Mouse (Mus musculus) neural tube, embryonic 15.5 days (tissue): ENCODE measurements around the gene Fmnl2. TPM values are rescaled to one million over a fixed set of nuclear protein-coding genes. Genes with fewer than 3 reads are reported as not detected.

Experiments
- ATAC-seq: fragments of 200-750 bp; cut with Nextera tagmentation; 2 replicates; pipeline ENCODE4 v1.8.0; 2017; ENCODE audit warnings: mild to moderate bottlenecking, moderate TSS enrichment, moderate library complexity; ENCODE audit not compliant: low FRiP score
- H3K27ac ChIP-seq: fragments of 300-500 bp; sonication (generic); replicated peaks from 2 replicates; pipeline ENCODE4 v1.5.1; 2015; ENCODE audit warnings: mild to moderate bottlenecking, inconsistent platforms
- H3K27me3 ChIP-seq: fragments of 300-500 bp; sonication (generic); replicated peaks from 2 replicates; pipeline ENCODE4 v1.6.1; 2015; ENCODE audit warnings: inconsistent platforms
- H3K36me3 ChIP-seq: fragments of 300-500 bp; sonication (generic); 2 replicates; pipeline ENCODE4 v1.6.1; 2015; ENCODE audit warnings: inconsistent platforms
- H3K4me1 ChIP-seq: fragments of 300-500 bp; sonication (generic); 2 replicates; pipeline ENCODE4 v1.6.1; 2015; ENCODE audit warnings: inconsistent platforms
- H3K4me2 ChIP-seq: fragments of 300-500 bp; sonication (generic); 2 replicates; pipeline ENCODE4 v1.6.1; 2015; ENCODE audit warnings: inconsistent platforms, mild to moderate bottlenecking, moderate library complexity
- H3K4me3 ChIP-seq: fragments of 300-500 bp; sonication (generic); replicated peaks from 2 replicates; pipeline ENCODE4 v1.5.1; 2015; ENCODE audit warnings: mild to moderate bottlenecking, inconsistent platforms
- H3K9ac ChIP-seq: fragments of 300-500 bp; sonication (generic); replicated peaks from 2 replicates; pipeline ENCODE4 v1.6.1; 2015; ENCODE audit warnings: mild to moderate bottlenecking, inconsistent platforms
- H3K9me3 ChIP-seq: fragments of 300-500 bp; sonication (generic); replicated peaks from 2 replicates; pipeline ENCODE4 v1.6.1; 2016; ENCODE audit warnings: inconsistent platforms
- WGBS: fragments of 180-500 bp; shearing (Covaris S2); methylation state at CpG from one replicate; pipeline ENCODE4 v1.1.7; 2015; ENCODE audit warnings: mixed read lengths; 5-methylcytosine and 5-hydroxymethylcytosine counted together
- polyA plus RNA-seq: library from polyadenylated mRNA; unstranded; fragments of >200 nt; fragmentation: Nextera tagmentation; extraction: Ambion mirVana; gene quantifications from 2 replicates; pipeline ENCODE4 v1.2.1, GENCODE M21; 2015

Fmnl2 gene
- polyA plus RNA-seq, 1 experiment from 2014 or later = 8.8 TPM

- Histone ChIP-seq H3K27ac (no peak overlapping the region), H3K4me1 (0 out of 2 replicates have a peak, but pooled peaks cover 4% of the 10 kb centered on the region), H3K9ac (no peak overlapping the region), H3K36me3 (no peaks in the 10 kb centered on the region), H3K27me3 (no peaks in the 10 kb centered on the region), H3K9me3 (no peaks in the 10 kb centered on the region), H3K4me3 (no peak overlapping the region), H3K4me2 (no peak overlapping the region)
- WGBS = 76% methylated on average over 9 of the region's 9 CpGs
- ATAC-seq = no peak
Observed at GRCm38 (mm10) chr2:53061363-53062000, 203.8 kb downstream of the Fmnl2 start.

GRCm38 (mm10) chr2:53066973-53067372 is 209.3 kb downstream of the Fmnl2 start:
- no peak for ATAC-seq
- Histone ChIP-seq H3K27me3 (no peaks in the 10 kb centered on the region), H3K9ac (no peak overlapping the region), H3K27ac (no peak overlapping the region), H3K4me2 (no peak overlapping the region), H3K4me3 (no peak overlapping the region), H3K9me3 (no peaks in the 10 kb centered on the region), H3K4me1 (peaks cover 3% of the 10 kb centered on the region; the same call in 1 of the 2 replicates), H3K36me3 (no peaks in the 10 kb centered on the region)
- WGBS = 92% methylated on average over 2 of the region's 2 CpGs

DNA sequence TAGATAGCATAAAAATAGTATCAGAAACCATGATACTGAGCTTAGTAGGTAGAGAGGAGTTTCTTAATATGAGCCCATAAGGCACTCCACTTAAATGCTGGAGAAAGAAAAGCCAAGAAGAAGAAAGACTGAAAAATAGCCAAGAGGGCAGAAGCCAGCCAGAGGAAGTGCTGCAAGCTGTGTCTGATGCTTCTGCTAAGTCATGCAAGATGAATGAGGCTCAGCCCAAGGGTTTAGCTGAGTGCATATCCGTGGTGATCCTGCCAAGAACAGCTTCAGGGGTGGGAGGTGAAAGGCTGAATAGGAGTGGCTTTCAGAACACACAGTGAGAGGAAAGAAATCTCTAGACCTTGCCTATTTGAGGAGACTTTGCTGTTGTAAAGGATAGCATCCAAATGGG is 212.9 kb downstream of the Fmnl2 start:
- Histone ChIP-seq H3K4me3 (no peak overlapping the region), H3K4me1 (peaks cover 3% of the 10 kb centered on the region; the same call in 1 of the 2 replicates), H3K4me2 (no peak overlapping the region), H3K36me3 (no peaks in the 10 kb centered on the region), H3K9ac (no peak overlapping the region), H3K9me3 (no peaks in the 10 kb centered on the region), H3K27me3 (no peaks in the 10 kb centered on the region), H3K27ac (no peak overlapping the region; the same call in 1 of the 2 replicates)
- no peak; the same call in 1 of the 2 replicates for ATAC-seq
- 10% methylated on average over 1 of the region's 1 CpGs for WGBS

GRCm38 (mm10) chr2:53079693-53080286 is 222.1 kb downstream of the Fmnl2 start:
- Histone ChIP-seq H3K27ac (no peak overlapping the region), H3K9ac (no peak overlapping the region), H3K4me2 (no peak overlapping the region), H3K4me3 (no peak overlapping the region), H3K9me3 (no peaks in the 10 kb centered on the region), H3K4me1 (peaks cover 8% of the 10 kb centered on the region; the same call in 1 of the 2 replicates), H3K36me3 (no peaks in the 10 kb centered on the region), H3K27me3 (no peaks in the 10 kb centered on the region)
- 72% methylated on average over 2 of the region's 2 CpGs for WGBS
- ATAC-seq = no peak

- H3K9me3 ChIP-seq = no peaks in the 10 kb centered on the region
- H3K27ac ChIP-seq = peak overlapping the region; percentile 45; the same call in 1 of the 2 replicates
- ATAC-seq = 0 out of 2 replicates have a peak, but pooled peaks have one; percentile 24
- no peak overlapping the region for H3K4me3 ChIP-seq
- no peak overlapping the region for H3K4me2 ChIP-seq
- peaks cover 8% of the 10 kb centered on the region; the same call in 1 of the 2 replicates for H3K4me1 ChIP-seq
- no peaks in the 10 kb centered on the region for H3K36me3 ChIP-seq
- no peak overlapping the region for H3K9ac ChIP-seq
- 72% methylated on average over 4 of the region's 4 CpGs for WGBS
- H3K27me3 ChIP-seq = no peaks in the 10 kb centered on the region
Observed at GRCm38 (mm10) chr2:53082045-53082444, 224.4 kb downstream of the Fmnl2 start.

DNA sequence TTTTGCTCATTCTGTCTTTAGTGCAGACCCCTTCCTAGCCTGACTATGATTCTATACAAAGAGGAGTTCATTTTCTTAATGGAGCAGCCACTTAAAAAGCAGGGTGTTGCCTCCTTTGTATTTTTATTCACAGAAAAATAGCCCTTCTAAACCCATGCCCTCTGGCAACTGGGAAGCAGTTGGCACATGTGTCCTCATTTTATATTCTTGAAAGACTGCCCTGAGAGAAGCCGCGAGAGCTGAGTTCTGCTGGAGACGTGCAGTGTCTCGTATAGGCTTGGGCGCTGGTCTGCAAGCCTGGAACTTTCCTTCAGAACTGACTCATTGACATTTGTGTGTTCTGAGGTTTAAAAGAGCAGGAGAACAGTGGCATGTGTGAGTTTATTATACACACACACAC is 224.8 kb downstream of the Fmnl2 start:
- Histone ChIP-seq H3K27ac (peak overlapping the region; percentile 45; the same call in 1 of the 2 replicates), H3K9ac (no peak overlapping the region), H3K4me2 (no peak overlapping the region), H3K36me3 (no peaks in the 10 kb centered on the region), H3K27me3 (no peaks in the 10 kb centered on the region), H3K9me3 (no peaks in the 10 kb centered on the region), H3K4me1 (peaks cover 8% of the 10 kb centered on the region; the same call in 1 of the 2 replicates), H3K4me3 (no peak overlapping the region)
- peak; percentile 49; the same call in 1 of the 2 replicates for ATAC-seq
- 38% methylated on average over 5 of the region's 5 CpGs for WGBS

DNA sequence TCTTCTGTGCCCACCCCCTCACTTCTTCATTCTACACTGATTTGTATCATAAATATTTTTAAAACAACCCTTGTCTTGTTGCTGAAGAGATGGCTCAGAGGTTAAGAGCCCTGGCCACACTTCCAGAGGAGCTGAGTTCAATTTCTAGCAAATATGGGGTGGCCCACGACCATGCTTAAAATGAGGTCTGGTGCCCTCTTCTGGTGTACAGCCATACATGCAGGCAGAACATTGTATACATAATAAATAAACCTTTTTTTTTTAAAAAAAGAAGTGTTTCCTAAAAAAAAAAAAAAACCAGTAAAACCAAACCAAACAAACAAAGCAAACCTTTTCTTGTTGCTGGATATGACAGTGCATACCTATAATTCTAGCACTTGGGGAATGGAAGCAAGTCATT is 225.6 kb downstream of the Fmnl2 start:
- WGBS = 31% methylated on average over 1 of the region's 1 CpGs
- Histone ChIP-seq H3K36me3 (no peaks in the 10 kb centered on the region), H3K27me3 (no peaks in the 10 kb centered on the region), H3K4me3 (no peak overlapping the region), H3K4me1 (peaks cover 8% of the 10 kb centered on the region; the same call in 1 of the 2 replicates), H3K27ac (no peak overlapping the region), H3K9ac (no peak overlapping the region), H3K9me3 (no peaks in the 10 kb centered on the region), H3K4me2 (no peak overlapping the region)
- ATAC-seq = peak; percentile 45; the same call in 1 of the 2 replicates

DNA sequence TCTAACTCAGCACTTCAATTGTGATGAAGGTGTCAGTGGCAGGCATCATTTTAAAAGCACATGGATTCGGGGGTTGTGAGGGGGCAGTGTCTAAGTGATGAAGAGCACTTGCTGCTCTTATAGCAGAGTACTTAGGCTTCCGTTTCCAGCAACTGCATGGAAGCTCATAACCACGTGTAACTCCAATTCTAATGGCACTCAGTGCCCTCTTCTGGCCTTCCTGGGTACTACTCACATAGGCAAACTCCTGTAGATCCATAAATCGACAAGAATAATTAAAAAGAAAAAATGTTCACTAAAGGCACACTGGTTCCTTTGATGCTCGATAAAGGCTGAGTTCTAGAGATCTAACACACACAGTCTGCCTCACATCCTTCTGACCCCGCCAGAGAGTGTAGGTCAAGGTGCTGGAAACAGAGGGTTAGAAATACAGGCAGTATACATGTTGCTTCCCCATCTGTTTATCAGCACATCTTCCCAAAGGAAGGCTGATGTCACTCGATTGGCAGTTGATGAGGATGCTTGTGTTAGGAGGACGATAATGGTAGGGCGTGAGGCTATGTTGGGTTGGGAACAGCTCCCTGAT is 228.1 kb downstream of the Fmnl2 start:
- Histone ChIP-seq H3K27me3 (no peaks in the 10 kb centered on the region), H3K36me3 (no peaks in the 10 kb centered on the region; the same call in 1 of the 2 replicates), H3K9ac (no peak overlapping the region), H3K4me1 (peaks cover 8% of the 10 kb centered on the region; the same call in 1 of the 2 replicates), H3K4me2 (no peak overlapping the region), H3K9me3 (no peaks in the 10 kb centered on the region), H3K27ac (no peak overlapping the region), H3K4me3 (no peak overlapping the region)
- WGBS = 56% methylated on average over 9 of the region's 9 CpGs
- ATAC-seq = no peak

- H3K4me1 ChIP-seq = no peaks in the 10 kb centered on the region
- no peak overlapping the region for H3K27ac ChIP-seq
- ATAC-seq = no peak
- no peak overlapping the region for H3K4me2 ChIP-seq
- WGBS = 93% methylated on average over 3 of the region's 3 CpGs
- H3K9me3 ChIP-seq = no peaks in the 10 kb centered on the region
- no peak overlapping the region for H3K4me3 ChIP-seq
- no peaks in the 10 kb centered on the region; the same call in 1 of the 2 replicates for H3K36me3 ChIP-seq
- H3K9ac ChIP-seq = no peak overlapping the region
- no peaks in the 10 kb centered on the region for H3K27me3 ChIP-seq
Observed at GRCm38 (mm10) chr2:53088744-53089143, 231.1 kb downstream of the Fmnl2 start.

DNA sequence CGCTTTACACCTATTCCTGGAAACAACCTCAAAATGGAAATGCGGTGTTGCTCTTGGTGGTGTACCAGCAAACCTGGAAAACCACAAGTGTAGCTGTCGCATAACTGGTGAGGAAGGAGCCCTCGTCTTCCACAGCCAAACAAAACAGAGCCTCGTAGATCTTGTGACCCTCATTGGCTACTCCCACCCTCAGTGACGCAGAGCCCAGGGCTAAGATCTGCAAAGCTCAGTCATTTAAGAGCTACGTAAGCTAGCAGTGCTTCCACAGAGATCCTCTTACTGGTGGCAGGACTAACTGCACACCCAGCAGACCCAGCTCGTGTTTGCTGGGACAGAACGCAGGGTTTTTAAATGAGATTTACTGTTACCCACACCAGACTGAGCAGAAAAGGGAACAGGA is 237.4 kb downstream of the Fmnl2 start:
- ATAC-seq = no peak
- H3K4me2 ChIP-seq = no peak overlapping the region
- H3K27ac ChIP-seq = no peak overlapping the region
- no peaks in the 10 kb centered on the region for H3K9me3 ChIP-seq
- 88% methylated on average over 9 of the region's 9 CpGs for WGBS
- H3K4me1 ChIP-seq = 0 out of 2 replicates have a peak, but pooled peaks cover under 1% of the 10 kb centered on the region
- H3K36me3 ChIP-seq = peaks cover 14% of the 10 kb centered on the region
- no peak overlapping the region for H3K9ac ChIP-seq
- H3K4me3 ChIP-seq = no peak overlapping the region
- no peaks in the 10 kb centered on the region for H3K27me3 ChIP-seq

DNA sequence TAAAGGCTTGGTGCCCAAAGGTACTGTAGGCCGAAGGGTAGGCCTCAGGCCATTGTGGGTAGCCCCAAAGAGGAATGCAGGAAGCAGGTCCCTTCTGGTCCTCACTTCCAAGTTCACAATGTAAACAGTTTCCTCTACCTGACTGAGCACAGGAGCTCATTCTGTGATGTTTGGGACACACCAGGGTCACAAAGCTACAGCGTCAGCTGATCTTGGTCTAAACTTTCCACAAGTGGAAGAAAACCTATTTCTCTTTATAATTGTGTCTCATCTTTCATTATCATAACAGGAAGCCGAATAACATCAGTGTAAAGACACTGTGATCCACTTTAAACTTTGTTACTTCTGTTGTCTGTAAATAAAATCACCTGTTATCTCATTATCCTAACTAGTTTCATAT is 237.8 kb downstream of the Fmnl2 start:
- Histone ChIP-seq H3K9ac (no peak overlapping the region), H3K4me3 (no peak overlapping the region), H3K36me3 (peaks cover 14% of the 10 kb centered on the region), H3K4me2 (no peak overlapping the region), H3K4me1 (0 out of 2 replicates have a peak, but pooled peaks cover 5% of the 10 kb centered on the region), H3K9me3 (no peaks in the 10 kb centered on the region), H3K27ac (no peak overlapping the region), H3K27me3 (no peaks in the 10 kb centered on the region)
- no peak for ATAC-seq
- 95% methylated on average over 3 of the region's 3 CpGs for whole genome bisulfite sequencing
